Mouse (Mus musculus) liver, adult 2 months (tissue): ENCODE measurements around the gene Prr27. TPM values are rescaled to one million over a fixed set of nuclear protein-coding genes. Genes with fewer than 3 reads are reported as not detected.
A peak's percentile ranks its signal among the peaks of the same experiment; 100 is the strongest.

Source experiments
- DNase-seq: peaks from one replicate; pipeline ENCODE4 v3.0.0-alpha.2; 2011; ENCODE audit warnings: low read depth, low spot score; ENCODE audit errors: extremely low read depth
- H3K27ac ChIP-seq: fragments of 200-500 bp; replicated peaks from 2 replicates; pipeline ENCODE4 v1.5.1; 2012; ENCODE audit warnings: low read depth, mild to moderate bottlenecking, control low read depth, inconsistent platforms, low read length; ENCODE audit not compliant: insufficient read depth
- H3K27me3 ChIP-seq: fragments of 200-500 bp; 2 replicates; pipeline ENCODE4 v1.6.1; 2012; ENCODE audit warnings: mild to moderate bottlenecking, moderate library complexity, low read length, inconsistent platforms; ENCODE audit not compliant: control insufficient read depth, insufficient read depth
- H3K36me3 ChIP-seq: fragments of 200-500 bp; 2 replicates; pipeline ENCODE4 v1.6.1; 2012; ENCODE audit warnings: low read length, inconsistent platforms; ENCODE audit not compliant: control insufficient read depth, insufficient read depth
- H3K4me1 ChIP-seq: fragments of 200-500 bp; 2 replicates; pipeline ENCODE4 v1.6.1; 2011; ENCODE audit warnings: low read length; ENCODE audit not compliant: control insufficient read depth, insufficient read depth
- H3K4me3 ChIP-seq: fragments of 200-500 bp; 2 replicates; pipeline ENCODE4 v1.5.1; 2011; ENCODE audit warnings: low read depth, mild to moderate bottlenecking, control low read depth, low read length, moderate library complexity; ENCODE audit not compliant: insufficient read depth
- H3K79me2 ChIP-seq: fragments of 200-500 bp; 2 replicates; pipeline ENCODE4 v1.6.1; 2012; ENCODE audit warnings: inconsistent platforms, mild to moderate bottlenecking, low read length, moderate library complexity; ENCODE audit not compliant: control insufficient read depth, insufficient read depth
- H3K9ac ChIP-seq: fragments of 200-500 bp; 2 replicates; pipeline ENCODE4 v1.6.1; 2012; ENCODE audit warnings: low read depth, mild to moderate bottlenecking, control low read depth, inconsistent platforms, low read length
- CTCF ChIP-seq: fragments of 200-500 bp; IDR thresholded peaks from 2 replicates; pipeline ENCODE4 v1.5.1; 2011; ENCODE audit warnings: low read depth, low read length, control low read depth
- POLR2A ChIP-seq: fragments of 200-500 bp; IDR thresholded peaks from 2 replicates; pipeline ENCODE4 v1.6.1; 2011; ENCODE audit warnings: low read length, control low read depth; ENCODE audit not compliant: insufficient read depth; ENCODE audit errors: extremely low read depth
- WGBS: fragments of 180-500 bp; shearing (Covaris S2); methylation state at CpG from one replicate; pipeline ENCODE4 v1.1.7; 2018; 5-methylcytosine and 5-hydroxymethylcytosine counted together
- polyA plus RNA-seq: library from polyadenylated mRNA; depleted of rRNA; stranded (reverse); fragments of >200 nt; gene quantifications from 2 replicates; pipeline ENCODE4 v1.2.3, GENCODE M21; 2012; rRNA removed
- total RNA-seq: library from RNA; depleted of rRNA; stranded (reverse); fragments of >200 nt; gene quantifications from 2 replicates; pipeline ENCODE4 v1.2.3, GENCODE M21; 2014; rRNA removed

The Prr27 gene
- total RNA-seq (not detected in 2 replicates), polyA plus RNA-seq (not detected in 2 replicates)

- Histone ChIP-seq H3K4me1 (no peaks in the 10 kb centered on the region), H3K36me3 (no peaks in the 10 kb centered on the region), H3K4me3 (no peak within 1 kb of the TSS), H3K27ac (no peak within 1 kb of the TSS), H3K9ac (no peak within 1 kb of the TSS), H3K79me2 (no peaks in the 10 kb centered on the region), H3K27me3 (no peaks in the 10 kb centered on the region)
- TF ChIP-seq CTCF (no peak), POLR2A (no peak)
- 30% methylated on average over 1 of the region's 1 CpGs for WGBS
- DNase-seq = no peak
Observed at GRCm38 (mm10) chr5:87825386-87825785, at the start of gene Prr27. Gene Prr27, plus strand, starts transcription at chr5:87825686.

GRCm38 (mm10) chr5:87782731-87783130 lies 42.8 kb upstream of the Prr27 start:
- no peak for DNase-seq
- no peaks in the 10 kb centered on the region for H3K27me3 ChIP-seq
- H3K9ac ChIP-seq = no peak overlapping the region
- H3K36me3 ChIP-seq = no peaks in the 10 kb centered on the region
- H3K27ac ChIP-seq = no peak overlapping the region
- no peak overlapping the region for H3K4me3 ChIP-seq
- H3K79me2 ChIP-seq = no peaks in the 10 kb centered on the region
- TF ChIP-seq POLR2A = no peak
- no peak for TF ChIP-seq CTCF
- WGBS = 40% methylated on average over 4 of the region's 4 CpGs
- H3K4me1 ChIP-seq = no peaks in the 10 kb centered on the region

GRCm38 (mm10) chr5:87807782-87808181 lies 17.7 kb upstream of the Prr27 start, which contains the start of gene Csn1s2b:
Gene Csn1s2b, plus strand, starts transcription at chr5:87808082.
- Histone ChIP-seq H3K27me3 (no peaks in the 10 kb centered on the region), H3K27ac (no peak within 1 kb of the TSS), H3K9ac (no peak within 1 kb of the TSS), H3K4me3 (no peak within 1 kb of the TSS), H3K36me3 (no peaks in the 10 kb centered on the region), H3K79me2 (no peaks in the 10 kb centered on the region), H3K4me1 (no peaks in the 10 kb centered on the region)
- DNase-seq = no peak
- TF ChIP-seq CTCF (no peak), POLR2A (no peak)
- WGBS = 62% methylated on average over 2 of the region's 2 CpGs

DNA sequence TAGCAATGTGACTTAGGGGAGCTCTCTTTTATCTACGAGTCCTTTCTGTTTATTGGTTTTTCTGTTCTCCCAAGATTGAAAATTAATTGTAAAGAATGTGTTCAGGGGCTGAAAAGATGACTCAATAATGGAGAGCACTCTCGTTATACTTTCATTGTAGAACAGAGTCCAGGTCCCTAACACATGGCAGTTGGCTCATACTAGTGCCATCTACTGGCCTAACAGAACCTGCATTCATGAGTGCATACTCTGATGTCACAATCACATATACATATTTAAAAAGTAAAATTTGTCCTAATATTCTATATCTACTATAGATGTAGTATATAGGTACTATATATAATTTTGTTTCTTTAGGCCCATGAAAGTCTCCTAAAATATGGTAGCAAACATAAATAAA lies 16.2 kb upstream of the Prr27 start:
- WGBS = 55% methylated on average over 2 of the region's 2 CpGs
- Histone ChIP-seq H3K36me3 (no peaks in the 10 kb centered on the region), H3K27ac (no peak overlapping the region), H3K4me1 (no peaks in the 10 kb centered on the region), H3K4me3 (no peak overlapping the region), H3K27me3 (no peaks in the 10 kb centered on the region), H3K79me2 (no peaks in the 10 kb centered on the region), H3K9ac (no peak overlapping the region)
- DNase-seq = peak; percentile 1
- TF ChIP-seq CTCF (no peak), POLR2A (no peak)

DNA sequence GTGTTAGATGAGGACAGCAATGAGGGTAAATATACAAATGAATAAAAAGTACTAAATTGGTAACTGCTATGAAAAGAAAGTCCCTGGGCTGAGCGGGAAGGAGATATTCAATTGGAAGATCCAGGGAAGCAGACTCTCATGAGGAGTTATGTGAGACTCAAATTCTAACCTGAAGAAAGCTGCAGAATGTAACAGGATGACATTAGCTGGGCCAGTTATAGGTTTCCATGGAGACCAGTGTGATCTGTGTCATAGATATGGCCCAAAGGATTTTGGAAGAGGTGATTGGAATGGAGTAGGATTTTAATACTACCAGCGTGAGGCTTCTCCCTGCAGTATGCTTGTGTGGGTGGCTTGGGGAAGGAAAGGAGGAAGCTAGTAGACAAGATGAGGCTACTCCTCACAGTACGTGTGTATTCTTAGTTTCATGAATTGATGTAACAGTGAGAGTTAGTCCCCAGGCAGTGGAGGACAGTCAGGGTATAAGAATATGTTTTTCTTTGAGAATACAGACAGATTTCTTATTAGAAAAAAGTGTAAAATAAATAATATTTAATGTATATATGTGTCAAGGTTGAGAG lies 29.7 kb downstream of the Prr27 start:
- H3K4me3 ChIP-seq = no peak overlapping the region
- no peaks in the 10 kb centered on the region for H3K4me1 ChIP-seq
- H3K36me3 ChIP-seq = no peaks in the 10 kb centered on the region
- no peaks in the 10 kb centered on the region for H3K79me2 ChIP-seq
- WGBS = 83% methylated on average over 3 of the region's 3 CpGs
- no peak for TF ChIP-seq CTCF
- TF ChIP-seq POLR2A = no peak
- no peak overlapping the region for H3K27ac ChIP-seq
- no peak for DNase-seq
- H3K27me3 ChIP-seq = no peaks in the 10 kb centered on the region
- no peak overlapping the region for H3K9ac ChIP-seq

DNA sequence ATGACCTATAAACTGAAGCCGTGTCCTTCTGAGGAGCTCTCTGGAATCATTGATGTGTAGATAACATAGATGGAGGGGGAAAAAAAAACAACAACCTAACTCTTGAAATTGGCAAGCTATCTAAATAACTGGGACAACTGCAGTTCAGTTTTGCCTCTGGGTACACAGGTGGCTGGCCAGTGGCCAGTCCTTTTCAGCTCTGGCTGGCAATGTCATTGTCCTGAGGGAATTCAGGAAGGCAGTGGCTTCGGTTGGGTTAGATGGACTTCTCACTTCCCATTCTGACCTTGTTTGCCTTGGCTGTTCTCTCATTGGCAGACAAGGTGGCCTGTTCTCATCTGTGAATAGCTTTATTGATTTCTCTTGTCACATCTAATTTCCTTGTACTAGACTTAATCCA lies 44.6 kb downstream of the Prr27 start:
- Histone ChIP-seq H3K27ac (no peak overlapping the region), H3K36me3 (no peaks in the 10 kb centered on the region), H3K4me1 (no peaks in the 10 kb centered on the region), H3K4me3 (no peak overlapping the region), H3K27me3 (no peaks in the 10 kb centered on the region), H3K79me2 (no peaks in the 10 kb centered on the region), H3K9ac (no peak overlapping the region)
- TF ChIP-seq POLR2A (no peak), CTCF (no peak)
- 33% methylated on average over 2 of the region's 2 CpGs for WGBS
- peak; percentile 65 for DNase-seq
